Mouse (Mus musculus) myocyte (in vitro differentiated cells): ENCODE data around the gene Mthfd2.

ENCODE experiments used
- CEBPB ChIP-seq: IDR thresholded peaks from 2 replicates; pipeline ENCODE4 v1.6.1; 2011; ENCODE audit warnings: mild to moderate bottlenecking, moderate library complexity; ENCODE audit not compliant: poor library complexity, insufficient read depth, severe bottlenecking
- E2F4 ChIP-seq: IDR thresholded peaks from one replicate; pipeline ENCODE4 v1.6.1; 2011; ENCODE audit warnings: mild to moderate bottlenecking, control low read depth, moderate library complexity; ENCODE audit not compliant: insufficient read depth
- MAX ChIP-seq: IDR thresholded peaks from one replicate; pipeline ENCODE4 v1.6.1; 2011; ENCODE audit warnings: low read depth, mild to moderate bottlenecking, control low read depth
- MYOD1 ChIP-seq, 3 experiments: IDR thresholded peaks; one replicate each; pipeline ENCODE4 v1.6.1; 2011; ENCODE audit warnings: control low read depth in 2 of 3, low read depth in 2 of 3, mild to moderate bottlenecking in 2 of 3, moderate library complexity in 1 of 3; ENCODE audit not compliant: insufficient read length in 2 of 3, control insufficient read depth in 1 of 3
- MYOG ChIP-seq, 3 experiments: IDR thresholded peaks; one replicate each; pipeline ENCODE4 v1.6.1; 2011; ENCODE audit warnings: control low read depth in 2 of 3, low read depth in 2 of 3, mild to moderate bottlenecking in 2 of 3; ENCODE audit not compliant: insufficient read length in 2 of 3, control insufficient read depth in 1 of 3, insufficient read depth in 1 of 3
- POLR2A ChIP-seq: IDR thresholded peaks from one replicate; pipeline ENCODE4 v1.6.1; 2011; ENCODE audit warnings: low read depth, mild to moderate bottlenecking, control low read depth, moderate library complexity; ENCODE audit not compliant: insufficient read length
- POLR2AphosphoS2 ChIP-seq: IDR thresholded peaks from one replicate; pipeline ENCODE4 v1.6.1; 2011; ENCODE audit warnings: low read depth, control low read depth; ENCODE audit not compliant: insufficient read length
- REST ChIP-seq: IDR thresholded peaks from one replicate; pipeline ENCODE4 v1.6.1; 2011; ENCODE audit warnings: mild to moderate bottlenecking, control low read depth, moderate library complexity; ENCODE audit not compliant: insufficient read depth, insufficient read length
- SRF ChIP-seq: IDR thresholded peaks from one replicate; pipeline ENCODE4 v1.6.1; 2011; ENCODE audit warnings: low read depth; ENCODE audit not compliant: control insufficient read depth, insufficient read length
- TCF12 ChIP-seq: IDR thresholded peaks from one replicate; pipeline ENCODE4 v1.6.1; 2011; ENCODE audit warnings: mild to moderate bottlenecking, control low read depth; ENCODE audit not compliant: poor library complexity, insufficient read depth, severe bottlenecking
- TCF3 ChIP-seq: IDR thresholded peaks from one replicate; pipeline ENCODE4 v1.6.1; 2011; ENCODE audit warnings: low read depth, control low read depth; ENCODE audit not compliant: insufficient read length
- USF1 ChIP-seq: IDR thresholded peaks from one replicate; pipeline ENCODE4 v1.6.1; 2011; ENCODE audit warnings: low read depth, mild to moderate bottlenecking, control low read depth, moderate library complexity

- TF ChIP-seq POLR2A = no peak
- TF ChIP-seq CEBPB = no peak
- TF ChIP-seq USF1 = no peak
- no peak for TF ChIP-seq MAX
- TF ChIP-seq REST = no peak
- no peak for TF ChIP-seq SRF
- no peak for TF ChIP-seq TCF12
- no peak for TF ChIP-seq E2F4
- no peak for TF ChIP-seq MYOD1 (IDR thresholded peaks at IDR 0.05; ENCODE audit: control insufficient read depth in 1 of 3, insufficient read length in 2 of 3, low read depth in 2 of 3)
- no peak for TF ChIP-seq MYOG (IDR thresholded peaks at IDR 0.05; ENCODE audit: control insufficient read depth in 1 of 3, insufficient read depth in 1 of 3, insufficient read length in 2 of 3, low read depth in 2 of 3)
- no peak for TF ChIP-seq POLR2AphosphoS2
- TF ChIP-seq TCF3 = no peak
These were observed 1.9 kb downstream of the Mthfd2 start for GRCm38 (mm10) chr6:83323652-83324419.
